Mouse (Mus musculus) retina, embryonic 14.5 days (tissue): Measurements from ENCODE around the gene Add3.

ENCODE experiments used
- DNase-seq: peaks from one replicate; pipeline ENCODE4 v3.0.0-alpha.2; 2015; ENCODE audit warnings: low spot score

Gene Add3

DNA sequence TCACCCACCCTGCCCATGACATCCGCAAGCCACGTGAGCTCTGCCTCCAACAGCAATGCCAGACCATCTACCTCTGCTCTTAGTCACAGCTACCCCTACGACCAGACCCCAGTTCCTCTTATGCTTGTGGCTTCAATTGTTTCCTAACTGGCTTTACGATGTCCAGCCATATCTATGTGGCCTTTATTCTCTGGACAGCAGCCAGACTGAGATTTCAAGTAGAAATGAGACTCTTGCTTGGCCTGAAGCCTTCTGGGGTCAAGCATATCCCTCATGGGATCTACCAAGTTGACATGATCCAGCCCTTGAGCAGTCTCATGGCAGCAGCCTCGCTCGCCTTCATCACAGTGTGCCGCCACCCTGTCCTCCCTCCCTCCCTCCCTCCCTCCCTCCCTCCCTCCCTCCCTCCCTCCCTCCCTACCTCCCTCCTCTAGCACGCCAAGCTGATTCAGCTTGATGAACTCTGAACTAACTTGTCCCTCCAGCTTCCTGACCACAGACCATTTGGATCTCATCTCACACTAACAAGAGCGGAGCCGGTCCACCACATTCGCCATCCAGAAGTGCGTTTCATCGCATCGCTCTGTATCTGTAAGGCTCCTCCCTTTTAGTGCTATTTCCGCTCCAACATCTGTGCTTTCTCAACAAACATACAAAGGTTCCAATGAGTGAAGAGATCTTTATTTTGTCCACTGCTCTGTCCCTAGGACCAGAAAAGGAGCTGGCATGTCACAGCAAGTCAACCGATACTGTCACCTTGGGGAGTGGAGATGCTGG, 9.7 kb upstream of the Add3 start:
- DNase-seq = no peak

DNA sequence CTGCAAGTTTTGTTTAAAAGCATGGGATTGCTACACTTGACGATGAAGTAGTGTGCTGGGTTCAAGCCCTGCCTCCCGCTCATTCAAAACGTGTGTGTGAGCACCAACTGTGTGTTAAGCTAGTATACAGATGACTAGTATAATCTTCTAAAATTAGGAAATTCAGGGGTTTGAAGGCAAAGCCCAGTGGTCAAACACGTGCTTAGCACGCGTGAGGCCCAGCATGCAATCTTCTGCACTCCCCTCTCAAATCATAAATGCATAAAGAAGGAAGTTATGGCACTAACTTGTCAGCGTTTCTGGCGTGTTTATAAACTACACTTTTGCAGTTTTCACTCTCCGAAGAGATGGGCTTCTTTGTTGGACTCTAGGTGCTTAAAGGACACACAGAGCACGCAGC, 7.8 kb upstream of the Add3 start:
- DNase-seq = no peak

DNA sequence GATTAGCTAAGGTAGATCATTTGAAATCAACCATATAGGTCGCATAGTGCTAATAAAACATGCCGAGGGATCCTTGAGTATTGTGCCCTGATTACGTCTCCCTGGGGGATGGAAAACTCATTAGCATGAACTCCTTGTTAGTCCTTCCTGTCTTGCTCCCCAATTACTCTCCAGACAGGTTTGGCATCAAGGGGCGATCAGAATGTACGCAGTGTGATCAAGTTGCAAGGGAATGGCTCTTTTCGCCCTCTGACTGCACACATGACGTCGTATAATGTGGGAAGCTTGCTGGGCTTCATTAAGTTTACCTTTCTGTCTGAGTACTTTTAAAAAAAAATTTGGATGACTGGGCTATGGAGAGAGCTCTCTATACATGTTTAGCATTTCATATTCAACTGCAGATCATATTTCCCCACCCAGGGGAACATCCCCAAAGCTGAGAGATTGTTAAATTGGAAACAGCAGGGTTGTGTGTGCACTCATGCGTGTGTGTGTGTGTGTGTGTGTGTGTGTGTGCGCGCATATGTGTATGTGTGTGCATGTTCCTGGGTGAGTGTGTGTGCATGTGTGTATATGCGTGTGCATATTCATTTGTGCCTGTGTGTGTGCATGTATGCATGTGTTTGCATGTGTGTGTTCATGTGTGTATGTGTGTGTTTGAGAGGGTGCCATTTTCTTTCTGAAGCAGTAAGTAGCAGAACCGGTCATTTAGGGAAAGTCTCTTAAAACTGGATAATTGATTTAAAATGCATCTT, 3.7 kb upstream of the Add3 start:
- DNase-seq = no peak

DNA sequence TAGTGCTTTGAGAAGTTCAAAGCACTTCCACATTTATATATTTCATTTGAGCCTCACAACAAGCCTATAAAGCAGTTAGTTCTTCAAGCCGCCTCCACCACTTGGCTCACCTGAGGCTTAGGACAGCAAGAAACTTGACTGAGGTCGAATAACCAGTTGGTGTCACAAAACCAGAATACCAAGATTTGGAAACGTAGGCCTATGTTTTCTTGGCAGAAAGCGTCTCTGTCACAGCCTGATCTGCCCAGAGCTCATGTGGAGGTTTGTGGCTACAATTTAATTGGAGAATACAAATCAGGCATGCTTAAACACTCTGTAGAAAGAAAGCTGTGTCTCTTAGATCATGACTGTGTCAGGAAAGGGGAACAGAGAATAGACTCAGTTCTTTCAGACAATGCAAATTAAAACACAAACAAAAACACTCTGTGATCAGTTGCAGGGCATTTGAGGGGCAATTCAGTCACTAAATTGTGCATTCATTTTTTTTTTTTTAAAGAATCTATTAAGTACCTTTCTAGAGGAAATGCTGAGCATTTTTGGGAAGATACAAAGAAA, 3.0 kb upstream of the Add3 start:
- DNase-seq = no peak

- DNase-seq = no peak
Observed at GRCm38 (mm10) chr19:53140804-53141250, 584 bp downstream of the Add3 start.

GRCm38 (mm10) chr19:53141251-53142072, 1.2 kb downstream of the Add3 start:
- peak; percentile 29 for DNase-seq

GRCm38 (mm10) chr19:53142190-53143107, 2.2 kb downstream of the Add3 start:
- peak; percentile 100 for DNase-seq

GRCm38 (mm10) chr19:53143108-53143971, 3.1 kb downstream of the Add3 start:
- DNase-seq = peak; percentile 45

GRCm38 (mm10) chr19:53145075-53145474, 4.8 kb downstream of the Add3 start:
- DNase-seq = no peak

DNA sequence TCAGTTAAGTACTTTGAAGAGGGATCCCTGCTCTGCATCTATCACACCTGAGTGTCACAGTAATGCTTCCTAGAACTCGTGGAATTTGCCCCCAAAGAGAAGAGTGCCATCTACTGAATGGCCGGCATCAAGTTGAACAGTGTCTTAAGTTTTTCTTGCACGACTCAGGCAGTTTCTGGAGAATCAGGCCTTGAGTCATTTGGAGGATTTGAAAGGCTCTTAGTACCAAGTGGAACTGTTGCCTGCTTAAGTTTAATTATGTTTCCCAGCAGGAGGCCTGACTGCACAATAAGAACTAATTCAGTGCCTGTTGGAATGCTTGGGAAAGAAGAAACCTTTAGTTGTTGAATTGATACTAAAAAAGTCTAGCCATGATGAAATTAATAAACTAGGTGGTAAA, 9.1 kb downstream of the Add3 start:
- DNase-seq = no peak

GRCm38 (mm10) chr19:53152451-53152850, 12.2 kb downstream of the Add3 start:
- no peak for DNase-seq

DNA sequence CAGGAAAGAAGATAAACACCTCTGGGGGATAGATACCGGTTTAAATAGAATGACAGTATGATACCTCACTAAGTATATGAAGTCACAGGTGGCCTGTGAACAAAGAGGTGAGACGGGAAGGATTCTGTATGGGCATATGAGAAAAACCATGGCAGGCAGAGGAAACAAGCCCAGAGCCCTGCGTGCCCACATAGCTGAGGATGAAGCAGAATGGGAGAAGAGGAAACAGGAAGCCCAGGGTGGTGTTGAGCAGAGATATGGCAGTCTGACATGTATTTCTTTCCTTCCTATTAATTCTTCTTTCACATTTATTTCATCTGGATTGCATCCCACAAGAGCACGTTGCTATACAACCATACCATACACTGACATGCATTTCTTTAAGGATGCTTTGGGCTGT, 12.9 kb downstream of the Add3 start:
- no peak for DNase-seq

DNA sequence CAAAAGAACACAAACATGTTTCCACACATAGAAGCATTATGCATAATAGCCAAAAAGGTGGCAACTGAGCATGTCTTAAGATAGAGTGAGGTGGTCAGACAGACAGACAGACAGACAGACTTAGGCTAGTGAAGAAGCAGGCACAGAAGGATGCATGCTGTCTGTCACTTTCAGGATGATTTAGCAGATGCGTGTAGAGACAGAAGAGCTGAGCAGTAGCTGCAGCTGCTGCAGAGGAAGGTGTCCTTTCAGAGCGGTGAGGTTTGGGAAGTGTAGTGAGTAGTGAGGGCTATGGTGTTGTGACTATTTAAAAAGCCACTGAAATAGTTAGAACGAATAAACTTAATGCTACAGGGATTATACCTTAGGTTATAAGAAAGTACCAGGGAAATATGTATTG, 13.9 kb downstream of the Add3 start:
- no peak for DNase-seq

DNA sequence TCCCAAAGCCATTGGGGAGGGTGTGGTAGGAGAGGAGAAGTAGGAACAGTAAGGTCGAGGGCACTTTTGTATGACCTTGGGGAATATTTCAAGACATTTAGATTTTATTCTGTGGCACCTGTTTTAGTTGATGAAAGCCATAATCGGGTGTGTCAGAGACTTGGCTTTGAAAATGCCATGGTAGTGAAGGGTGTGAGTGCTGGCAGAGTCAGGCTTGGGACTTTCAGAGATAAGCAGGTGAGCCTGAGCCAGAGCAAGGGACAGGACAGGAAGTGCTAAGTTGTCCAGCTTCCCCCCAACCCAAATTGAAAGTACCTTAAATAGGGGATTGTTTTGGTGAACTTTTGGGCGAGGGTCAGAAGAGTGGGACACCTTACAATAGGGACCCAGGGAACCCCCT, 16.1 kb downstream of the Add3 start:
- DNase-seq = no peak

- no peak for DNase-seq
Observed at GRCm38 (mm10) chr19:53157176-53157575, 16.9 kb downstream of the Add3 start.

GRCm38 (mm10) chr19:53159351-53159750, 19.1 kb downstream of the Add3 start:
- DNase-seq = no peak

DNA sequence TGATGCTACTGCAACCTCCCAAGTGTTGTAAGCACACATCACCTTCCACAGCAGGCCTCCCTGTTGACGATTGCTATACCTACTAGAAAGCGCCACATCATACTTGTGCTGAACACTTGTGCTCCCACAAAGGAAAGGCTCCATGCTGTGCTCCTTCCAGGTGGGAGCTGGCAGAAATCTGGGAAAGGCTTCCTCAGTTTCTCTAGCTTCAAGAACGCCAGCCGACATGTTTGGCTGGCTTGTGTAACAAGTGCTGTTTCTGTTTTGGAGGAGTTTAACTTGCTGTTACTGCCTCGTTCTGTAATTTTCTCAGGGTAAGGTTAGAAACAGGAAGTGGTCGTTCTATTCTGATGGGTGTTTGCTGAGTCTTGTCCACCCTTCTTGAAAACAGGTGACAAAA, 22.7 kb downstream of the Add3 start:
- no peak for DNase-seq

- no peak for DNase-seq
Observed at GRCm38 (mm10) chr19:53164645-53165044, 24.4 kb downstream of the Add3 start.

DNA sequence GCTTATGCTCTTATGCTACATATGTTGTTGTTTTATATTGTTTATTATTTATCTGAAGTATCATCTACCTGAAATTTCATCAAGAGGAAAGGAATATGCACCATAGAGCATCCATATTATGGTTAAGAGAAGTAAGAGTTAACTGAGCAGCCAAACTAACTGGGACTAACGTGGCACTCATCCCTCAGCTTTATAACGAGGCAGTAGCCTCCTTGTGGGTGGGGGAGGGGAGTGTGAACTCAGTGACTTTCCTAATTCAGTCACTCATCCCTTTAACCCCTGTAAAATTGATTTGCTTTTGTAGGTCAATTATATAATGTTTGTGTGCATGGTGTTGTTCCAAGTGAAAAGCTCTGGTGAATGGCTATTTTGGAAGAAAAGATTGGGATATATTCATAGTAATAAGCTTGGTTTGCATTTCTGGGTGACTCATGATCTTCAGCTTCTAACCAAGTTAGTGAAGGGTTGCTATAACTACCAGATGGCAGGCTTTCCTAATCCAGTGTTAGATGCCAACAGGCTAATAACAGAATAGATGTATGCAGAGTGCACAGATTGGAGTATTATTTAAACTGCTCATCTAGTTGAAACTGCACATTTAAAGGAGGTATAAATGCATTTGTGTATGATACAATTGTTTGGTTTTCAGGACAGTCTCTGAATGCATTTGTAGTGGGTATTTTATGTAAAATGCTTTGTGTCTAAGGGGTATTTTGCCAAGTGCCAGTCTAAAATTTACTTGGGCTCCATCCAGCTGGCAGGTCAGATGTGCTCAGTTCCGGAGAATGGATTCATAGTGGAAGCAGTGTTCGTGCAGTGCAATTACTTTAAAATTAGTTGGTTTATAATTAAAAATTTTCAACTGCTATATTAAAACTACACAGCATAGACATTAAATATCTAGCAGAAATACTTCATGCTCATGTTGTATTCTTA, 25.3 kb downstream of the Add3 start:
- DNase-seq = no peak
